Mouse (Mus musculus): Measurements from ENCODE around the gene Creld1.

Creld1 gene

GRCm38 (mm10) chr6:113513944-113514343, 30.8 kb downstream of the Creld1 start:
- no peak for DNase-seq (ENCODE audit: low spot score)

- no peak for DNase-seq (ENCODE audit: low spot score)
Measured at GRCm38 (mm10) chr6:113514600-113514999, 31.5 kb downstream of the Creld1 start.

- DNase-seq (ENCODE audit: low spot score): no peak
Measured at GRCm38 (mm10) chr6:113517434-113518080, 34.5 kb downstream of the Creld1 start.

GRCm38 (mm10) chr6:113522310-113522709, 39.2 kb downstream of the Creld1 start:
- no peak for DNase-seq (ENCODE audit: low spot score)

GRCm38 (mm10) chr6:113523420-113523819, 40.3 kb downstream of the Creld1 start:
- no peak for DNase-seq (ENCODE audit: low spot score)

- peak; percentile 96 for DNase-seq (ENCODE audit: low spot score)
Measured at GRCm38 (mm10) chr6:113530932-113531839, 48.1 kb downstream of the Creld1 start, which contains the start of the genes Emc3 and Fancd2. Emc3 (minus strand) TSS chr6:113531652. Fancd2 (plus strand) TSS chr6:113531682.

- no peak for DNase-seq (ENCODE audit: low spot score)
Measured at GRCm38 (mm10) chr6:113531840-113532404, 48.8 kb downstream of the Creld1 start.

GRCm38 (mm10) chr6:113534886-113535285, 51.8 kb downstream of the Creld1 start:
- no peak for DNase-seq (ENCODE audit: low spot score)

- DNase-seq (ENCODE audit: low spot score): no peak
Measured at GRCm38 (mm10) chr6:113541610-113542009, 58.5 kb downstream of the Creld1 start.
